Mouse (Mus musculus): ENCODE measurements at regions not wholly inside any gene's neighbourhood (a gene's known extent, or its start where the extent isn't known, plus 50 kb on each side); places are given as distances from the start of the nearest gene placed in this dataset.

GRCm38 (mm10) chr13:45267906-45268305 lies 121.6 kb upstream of the Mylip start:
- TF ChIP-seq CTCF (IDR thresholded peaks at IDR 0.05; ENCODE audit: low read depth, low read length) (no peak), GATA2 (IDR thresholded peaks at IDR 0.05; ENCODE audit: borderline replicate concordance, low read depth, low read length) (no peak), GATA1 (IDR thresholded peaks at IDR 0.05; ENCODE audit: borderline replicate concordance, low read length) (no peak), TAL1 (conservative IDR thresholded peaks at IDR 0.05; ENCODE audit: low read depth, low read length) (no peak), POLR2AphosphoS5 (IDR thresholded peaks at IDR 0.05; ENCODE audit: insufficient replicate concordance, low read depth, low read length) (no peak)

All from G1E (cell line).